Mouse (Mus musculus) monocyte, adult 5-6 weeks (primary cell): ENCODE data around the gene H2-K1. TPM values are rescaled to one million over a fixed set of nuclear protein-coding genes. Genes with fewer than 3 reads are reported as not detected.

Source experiments
- ATAC-seq: fragments of 153-309, 156-312 bp; replicated peaks from 2 replicates; pipeline ENCODE4 v1.8.0; 2017; ENCODE audit warnings: mild to moderate bottlenecking; ENCODE audit not compliant: low TSS enrichment, insufficient number of reproducible peaks, severe bottlenecking, poor library complexity, low FRiP score
- total RNA-seq: library from RNA; stranded (forward); fragments of 200-1000, 200-491, 200-594 nt; gene quantifications from 3 replicates; pipeline ENCODE4 v1.2.3, GENCODE M21; 2017

Gene H2-K1
- total RNA-seq, 1 experiment from 2014 or later, result 3,712 TPM

DNA sequence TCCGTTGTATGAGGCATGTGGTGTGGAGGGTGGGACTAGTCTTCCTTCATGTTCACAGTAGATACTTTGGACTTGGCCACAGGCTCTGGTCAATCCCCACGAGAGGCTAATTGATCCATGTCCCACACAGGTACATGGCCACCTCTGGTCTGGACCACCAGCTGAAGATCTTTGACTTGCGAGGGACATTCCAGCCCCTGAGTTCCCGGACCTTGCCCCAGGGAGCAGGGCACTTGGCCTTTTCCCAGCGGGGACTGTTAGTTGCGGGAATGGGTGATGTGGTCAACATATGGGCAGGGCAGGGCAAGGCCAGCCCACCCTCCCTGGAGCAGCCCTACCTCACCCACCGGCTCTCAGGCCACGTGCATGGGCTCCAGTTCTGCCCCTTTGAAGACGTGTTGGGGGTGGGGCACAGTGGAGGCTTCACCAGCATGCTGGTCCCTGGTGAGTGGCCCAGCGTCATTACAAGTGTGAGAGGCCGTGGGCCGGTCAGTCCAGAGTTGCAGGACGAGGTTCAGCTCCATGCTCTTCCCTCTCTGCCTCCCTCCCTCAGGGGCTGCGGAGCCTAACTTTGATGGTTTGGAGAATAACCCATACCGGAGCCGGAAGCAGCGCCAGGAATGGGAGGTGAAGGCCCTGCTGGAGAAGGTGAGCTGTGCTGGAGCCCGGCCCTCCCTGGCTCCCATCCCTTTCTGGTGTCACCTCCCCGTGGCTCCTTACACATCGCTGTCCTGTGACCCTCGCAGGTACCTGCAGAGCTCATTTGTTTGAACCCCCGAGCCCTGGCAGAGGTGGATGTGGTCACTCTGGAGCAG is 51.9 kb downstream of the H2-K1 start:
- no peak for ATAC-seq

DNA sequence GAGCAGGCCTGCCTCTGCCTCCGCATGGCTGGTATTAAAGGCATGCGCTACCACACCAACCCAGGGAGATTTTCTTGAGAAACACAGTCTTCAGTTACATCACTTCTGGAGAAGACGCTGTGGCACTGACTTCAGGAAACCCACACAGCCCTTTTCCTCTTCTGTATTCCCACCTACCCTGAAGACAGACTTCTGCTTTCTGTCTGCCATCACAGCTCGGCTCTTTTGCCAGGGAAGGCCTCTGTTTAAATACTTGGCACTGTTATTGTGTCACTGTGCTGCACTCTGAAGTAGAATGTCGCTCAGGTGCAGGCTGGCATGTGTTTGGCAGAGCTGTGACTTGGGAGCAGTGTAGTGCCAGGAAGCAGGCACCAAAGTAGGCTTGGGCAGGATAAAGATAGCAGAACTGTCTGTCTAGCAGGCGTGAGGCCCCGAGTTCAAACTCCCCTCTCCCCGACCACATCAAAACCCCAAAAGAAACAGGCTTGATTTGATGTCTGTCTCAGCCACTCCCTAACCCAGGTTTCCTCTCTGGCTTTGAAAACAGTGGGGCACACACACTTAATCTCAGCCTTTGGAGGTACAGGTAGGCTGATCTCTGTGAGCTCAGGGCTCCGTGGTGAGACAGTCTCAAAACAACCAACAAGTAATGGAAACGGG is 52.6 kb downstream of the H2-K1 start:
- no peak for ATAC-seq

Other genes starting within 250 kb of the H2-K1 start
- gene Rab11b, start 239.8 kb downstream of the H2-K1 start, total RNA-seq, result 41.4 to 78.7 TPM (median 59.2 TPM) in 3 replicates
- gene Angptl4, start 218.5 kb downstream of the H2-K1 start, total RNA-seq, result 0.29 to 1.2 TPM in 2 of 3 replicates, not detected in the other
- 8.6 to 12.3 TPM (median 10.3 TPM) in 3 replicates for gene Kank3, start 189.8 kb downstream of the H2-K1 start, total RNA-seq
- gene Rps28, start 175.8 kb downstream of the H2-K1 start, total RNA-seq, result 887 to 1,482 TPM (median 1,008 TPM) in 3 replicates
- 107 to 131 TPM (median 117 TPM) in 3 replicates for gene Ndufa7, start 175.8 kb downstream of the H2-K1 start, total RNA-seq
- gene Cd320, start 157.3 kb downstream of the H2-K1 start, total RNA-seq, result 1.1 to 1.5 TPM in 2 of 3 replicates, not detected in the other
- not detected in 3 replicates for gene Gm7029, start 126.5 kb downstream of the H2-K1 start, total RNA-seq
- gene Kifc1, start 109.7 kb downstream of the H2-K1 start, total RNA-seq, result 0.48 to 4.9 TPM (median 0.96 TPM) in 3 replicates
- gene Platr17, start 95.2 kb downstream of the H2-K1 start, total RNA-seq, result 1.6 to 5.9 TPM (median 5.5 TPM) in 3 replicates
- 38.2 to 72.8 TPM (median 49.3 TPM) in 3 replicates for gene Daxx, start 90.9 kb downstream of the H2-K1 start, total RNA-seq
- 129 to 172 TPM (median 140 TPM) in 3 replicates for gene Tapbp, start 84.4 kb downstream of the H2-K1 start, total RNA-seq
- 21.8 to 32.2 TPM (median 31.5 TPM) in 3 replicates for gene Zbtb22, start 84.4 kb downstream of the H2-K1 start, total RNA-seq
- gene Rgl2, start 70.8 kb downstream of the H2-K1 start, total RNA-seq, result 43.6 to 72.8 TPM (median 71.4 TPM) in 3 replicates
- gene Pfdn6, start 60.0 kb downstream of the H2-K1 start, total RNA-seq, result 88.1 to 107 TPM (median 98.7 TPM) in 3 replicates
- 11.1 to 17.8 TPM (median 16.3 TPM) in 3 replicates for gene Wdr46, start 59.7 kb downstream of the H2-K1 start, total RNA-seq
- 2.6 to 4.6 TPM (median 3.5 TPM) in 3 replicates for gene B3galt4, start 48.9 kb downstream of the H2-K1 start, total RNA-seq
- 16.8 to 32.7 TPM (median 25.1 TPM) in 3 replicates for gene Vps52, start 44.5 kb downstream of the H2-K1 start, total RNA-seq
- gene Rps18, start 44.3 kb downstream of the H2-K1 start, total RNA-seq, result 765 to 894 TPM (median 817 TPM) in 3 replicates
- 10.9 to 15.5 TPM (median 15.1 TPM) in 3 replicates for gene Ring1, start 24.3 kb upstream of the H2-K1 start, total RNA-seq
- gene H2-Ke6, start 27.7 kb upstream of the H2-K1 start, total RNA-seq, result 77.7 to 117 TPM (median 111 TPM) in 3 replicates
- 105 to 116 TPM (median 115 TPM) in 3 replicates for gene Slc39a7, start 31.3 kb upstream of the H2-K1 start, total RNA-seq
- gene Rxrb, start 31.5 kb upstream of the H2-K1 start, total RNA-seq, result 34.6 to 41.0 TPM (median 40.7 TPM) in 3 replicates
- gene Col11a2, start 39.1 kb upstream of the H2-K1 start, total RNA-seq, result 1.5 to 11.2 TPM (median 4.7 TPM) in 3 replicates
- gene H2-Oa, start 92.0 kb upstream of the H2-K1 start, total RNA-seq, result 7.8 to 18.9 TPM (median 17.6 TPM) in 3 replicates
- gene H2-DMa, start 119.2 kb upstream of the H2-K1 start, total RNA-seq, result 55.9 to 84.5 TPM (median 72.8 TPM) in 3 replicates
- 374 to 583 TPM (median 393 TPM) in 3 replicates for gene Brd2, start 122.3 kb upstream of the H2-K1 start, total RNA-seq
- gene H2-DMb2, start 143.0 kb upstream of the H2-K1 start, total RNA-seq, result 71.7 to 98.5 TPM (median 90.4 TPM) in 3 replicates
- gene H2-DMb1, start 152.7 kb upstream of the H2-K1 start, total RNA-seq, result 48.2 to 62.0 TPM (median 61.5 TPM) in 3 replicates
- gene Tap1, start 187.2 kb upstream of the H2-K1 start, total RNA-seq, result 145 to 195 TPM (median 175 TPM) in 3 replicates
- gene Psmb9, start 187.4 kb upstream of the H2-K1 start, total RNA-seq, result 119 to 198 TPM (median 134 TPM) in 3 replicates
- gene Psmb8, start 197.4 kb upstream of the H2-K1 start, total RNA-seq, result 387 to 472 TPM (median 466 TPM) in 3 replicates
- gene Tap2, start 203.2 kb upstream of the H2-K1 start, total RNA-seq, result 87.6 to 119 TPM (median 96.6 TPM) in 3 replicates
- 59.1 to 84.6 TPM (median 63.2 TPM) in 3 replicates for gene H2-Ob, start 238.6 kb upstream of the H2-K1 start, total RNA-seq